Mouse (Mus musculus): Measurements from ENCODE around the gene Hoxd11. TPM values are rescaled to one million over a fixed set of nuclear protein-coding genes. Genes with fewer than 3 reads are reported as not detected.
A peak's percentile ranks its signal among the peaks of the same experiment; 100 is the strongest.

Gene Hoxd11
- total RNA-seq, 2 experiments from 2014 or later: 5.1 TPM; not detected in 1

DNA sequence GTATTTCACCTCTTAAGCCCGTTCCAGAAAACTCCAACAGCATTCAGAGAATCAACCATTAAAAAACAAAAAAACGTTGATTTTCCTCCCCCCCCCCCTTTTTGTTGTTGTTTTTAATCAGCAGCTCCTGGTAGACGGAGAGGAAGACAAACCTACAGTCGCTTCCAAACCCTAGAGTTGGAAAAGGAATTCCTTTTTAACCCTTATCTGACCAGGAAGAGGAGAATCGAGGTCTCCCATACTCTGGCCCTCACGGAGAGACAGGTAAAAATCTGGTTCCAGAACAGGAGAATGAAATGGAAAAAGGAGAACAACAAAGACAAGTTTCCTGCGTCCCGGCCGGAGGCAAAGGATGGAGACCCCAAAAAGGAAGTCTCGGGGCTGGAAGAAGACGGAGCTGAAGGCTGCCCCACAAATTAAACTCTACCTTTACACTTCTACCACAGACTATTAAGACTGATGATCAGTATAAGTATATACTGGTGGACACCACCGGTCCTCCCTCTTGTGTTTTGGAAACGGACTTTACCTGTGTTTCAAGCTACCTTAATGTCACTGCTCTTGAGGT lies 27.1 kb downstream of the Hoxd11 start:
- no peak for DNase-seq (ENCODE audit: low spot score in 2 of 2)

DNA sequence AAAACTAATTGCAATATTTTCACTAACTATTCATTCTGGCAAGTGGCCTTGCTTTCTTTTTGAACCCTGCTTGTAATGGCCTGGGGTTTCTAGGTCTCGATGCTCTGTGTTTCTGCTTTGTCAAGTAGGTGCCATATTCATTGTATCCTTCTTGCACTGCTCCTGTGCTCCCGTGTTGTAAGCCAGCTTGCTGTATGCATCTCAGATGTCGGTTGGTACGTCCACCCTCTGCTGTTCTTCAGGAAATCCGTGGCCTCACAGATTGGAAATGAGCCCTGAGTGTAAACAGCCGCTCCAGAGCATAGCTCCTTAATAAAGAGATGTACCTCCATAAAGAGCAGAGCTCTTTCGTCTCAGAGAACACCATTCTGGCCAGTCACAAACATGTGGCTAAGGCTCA lies 28.2 kb downstream of the Hoxd11 start:
- no peak for DNase-seq (ENCODE audit: low spot score in 2 of 2)

DNA sequence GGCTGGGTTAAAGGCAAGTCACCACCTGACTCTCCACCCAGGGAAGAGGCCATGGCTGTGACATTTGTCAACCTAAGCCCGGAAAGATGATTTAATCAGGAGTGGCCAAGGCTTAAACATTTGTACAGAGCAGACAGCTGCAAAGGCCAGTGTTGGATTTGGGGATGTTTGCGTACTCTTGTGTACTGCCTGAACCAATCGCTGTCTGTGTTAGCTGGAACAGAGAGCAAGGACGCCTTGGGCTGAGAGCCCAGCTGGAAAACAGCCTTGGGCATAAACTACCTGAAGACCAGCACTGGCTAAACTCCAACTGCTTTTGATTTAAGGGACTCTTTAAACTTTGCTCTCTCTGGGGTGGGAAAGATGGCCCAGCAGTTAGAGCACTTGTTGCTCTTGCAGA lies 29.3 kb downstream of the Hoxd11 start:
- no peak for DNase-seq (ENCODE audit: low spot score in 2 of 2)

DNA sequence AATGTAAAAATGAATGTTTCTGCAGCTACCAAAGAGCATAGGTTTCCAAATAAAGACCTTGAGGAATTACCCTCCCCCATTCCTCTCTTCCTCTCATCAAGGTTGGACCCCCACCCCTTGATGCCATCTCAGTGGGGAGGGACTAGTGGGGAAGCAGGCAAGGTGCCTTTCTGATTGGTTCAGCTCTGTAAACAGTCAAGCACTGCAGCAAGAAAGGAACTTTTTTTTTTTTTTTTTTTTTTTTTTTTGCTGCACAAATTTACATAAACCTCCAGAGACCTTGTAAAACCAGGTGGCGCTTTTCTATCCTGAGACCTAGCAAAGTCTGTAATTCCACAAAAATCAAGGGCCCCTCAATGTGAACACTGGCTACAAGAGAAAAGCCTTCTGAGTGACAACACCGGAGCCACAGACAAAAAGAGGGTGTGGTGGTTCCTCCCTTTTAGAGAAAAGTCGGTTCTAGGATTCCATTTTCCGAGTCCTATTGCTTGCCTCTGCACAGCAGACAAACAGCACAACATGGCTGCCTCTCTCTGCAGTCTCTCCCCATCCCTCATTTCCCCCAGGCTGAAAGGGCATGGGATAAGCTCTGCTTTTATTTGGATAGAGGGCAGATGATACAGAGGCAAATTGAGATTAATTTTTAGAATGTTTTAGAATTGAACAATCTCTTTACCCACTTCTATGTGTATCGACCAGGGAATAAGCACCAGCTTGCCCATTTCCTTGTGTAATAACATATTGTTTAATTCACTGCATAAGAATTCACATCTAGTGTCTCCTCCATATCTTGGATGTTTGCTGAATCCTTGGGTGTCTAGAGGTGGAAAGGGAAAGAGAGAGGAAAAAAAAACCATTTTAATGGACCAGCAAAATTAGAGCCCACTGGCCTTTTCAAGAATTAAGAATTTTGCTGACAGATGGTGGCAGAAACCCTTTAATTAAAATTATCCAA lies 30.4 kb downstream of the Hoxd11 start:
- no peak for DNase-seq (ENCODE audit: low spot score in 2 of 2)

DNA sequence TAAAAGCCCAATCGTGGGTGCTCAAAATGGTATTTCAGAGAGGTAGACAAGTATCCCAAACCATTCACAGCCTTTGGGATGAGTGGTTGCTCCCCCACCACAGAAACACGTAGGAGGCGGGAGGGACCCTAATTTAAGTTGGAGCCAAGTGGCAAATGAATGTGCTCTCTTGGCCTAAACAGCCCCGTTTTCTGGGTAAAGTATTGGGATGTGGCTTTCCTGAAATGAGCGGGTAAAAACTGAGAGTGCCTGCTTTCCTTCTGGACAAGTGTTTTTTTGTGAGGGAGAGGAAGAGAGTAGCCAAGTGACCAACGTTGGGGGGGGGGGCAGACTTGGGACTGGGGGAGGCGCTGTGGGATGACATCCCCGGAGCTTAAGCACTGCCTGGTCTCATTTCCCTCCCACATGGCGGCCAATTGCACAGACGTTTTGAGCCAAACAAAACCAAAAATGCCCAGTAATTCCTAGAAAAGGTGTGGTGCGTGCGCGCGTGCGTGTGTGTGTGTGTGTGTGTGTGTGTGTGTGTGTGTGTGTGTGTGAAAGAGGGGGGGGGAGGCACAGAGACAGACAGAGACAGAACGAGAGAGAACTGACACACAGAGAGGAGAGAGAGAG lies 31.7 kb downstream of the Hoxd11 start:
- DNase-seq (ENCODE audit: low spot score in 2 of 2): no peak

DNA sequence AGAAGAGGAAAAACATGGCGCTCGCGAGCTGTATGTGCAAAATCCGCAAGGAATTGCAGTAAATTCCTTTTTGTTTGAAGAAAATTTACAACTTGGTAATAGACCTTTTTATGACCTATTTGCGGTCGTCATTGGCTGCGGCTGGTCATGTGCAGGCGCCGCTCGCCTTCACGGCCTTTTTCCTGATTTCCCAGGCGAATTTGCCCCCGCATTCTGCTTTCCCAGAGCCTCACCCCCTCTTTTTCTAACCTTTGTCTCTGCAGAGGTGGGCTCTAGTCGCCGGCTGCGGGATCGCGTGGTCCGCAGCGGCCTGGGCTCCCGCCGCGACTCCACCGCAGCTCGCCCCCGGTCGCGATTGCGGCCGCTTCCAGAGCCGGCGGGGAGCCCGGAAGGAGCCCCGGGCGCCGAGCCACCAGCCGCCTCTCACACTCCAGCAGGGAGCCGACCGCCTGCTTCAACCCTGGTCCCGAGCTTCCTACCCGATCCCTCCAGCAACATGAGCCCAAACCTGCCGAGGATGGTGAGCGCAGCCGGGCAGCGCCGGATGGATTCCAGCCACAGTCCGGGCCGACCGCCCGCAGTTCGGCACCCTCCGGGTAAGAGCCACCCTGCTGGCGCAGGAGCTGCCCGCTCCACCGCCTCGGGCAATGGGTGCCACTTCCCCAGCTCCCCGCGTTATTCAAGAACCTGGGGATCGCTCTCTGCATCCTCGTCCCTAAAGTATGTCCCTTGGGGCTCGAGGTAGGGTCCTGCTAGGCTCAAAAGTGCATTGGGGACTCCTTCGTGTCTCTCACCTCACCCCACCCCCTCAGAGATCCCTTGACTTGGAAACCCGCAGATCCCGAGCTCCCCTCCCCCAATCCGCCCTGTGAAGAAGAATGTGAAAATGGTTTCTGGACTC lies 32.6 kb downstream of the Hoxd11 start, which contains the start of the genes Hoxd3 and Hoxd4:
Gene Hoxd3 (plus strand): TSS at position 207 of the 901 bp plus-strand sequence.
Gene Hoxd4 (plus strand): TSS at position 209 of the 901 bp plus-strand sequence.
- peak in 1 of 2 experiments; percentile 43 for DNase-seq (ENCODE audit: low spot score in 2 of 2)

DNA sequence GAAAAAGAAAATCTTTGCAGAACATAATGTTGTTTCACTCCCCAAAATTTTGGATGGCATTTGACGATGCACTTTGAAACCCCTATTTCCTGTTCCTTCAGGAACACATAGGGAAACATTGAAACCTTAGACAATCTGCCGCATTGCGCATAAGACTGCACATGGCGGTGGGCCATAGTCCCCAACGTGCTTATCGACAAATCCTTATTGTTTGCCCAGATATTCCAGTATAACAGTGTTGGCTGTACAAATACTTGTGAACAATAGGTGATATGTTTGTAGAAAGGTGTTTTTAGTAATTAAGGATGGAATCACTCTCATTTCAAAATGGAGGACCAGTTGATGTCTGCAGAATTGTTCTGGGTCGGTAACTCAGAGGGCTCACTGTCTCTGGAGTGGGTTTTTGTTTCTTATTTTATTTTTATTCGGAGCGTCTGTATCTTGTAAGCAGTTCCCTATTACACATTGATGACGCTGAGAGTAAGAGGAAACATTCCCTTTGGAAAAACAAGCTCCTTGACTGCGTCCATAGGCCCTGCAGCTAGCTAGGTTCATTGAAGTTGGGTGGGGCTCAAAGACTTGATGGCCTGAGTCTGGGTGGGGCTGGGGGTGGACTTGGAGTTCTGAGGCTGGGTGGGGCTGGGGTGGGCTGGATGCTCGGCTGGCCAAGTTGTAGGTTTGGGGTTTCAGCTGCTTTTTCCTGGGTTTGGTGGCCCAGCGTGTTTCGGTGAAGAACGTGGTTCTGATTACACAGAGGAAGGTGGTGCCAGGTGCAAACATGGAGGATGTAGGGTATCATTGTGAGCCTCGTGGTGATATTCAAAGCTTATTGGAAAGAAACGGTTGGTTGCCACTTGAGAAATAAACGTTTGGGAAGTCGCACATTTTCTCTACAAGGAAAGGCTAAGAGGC lies 34.1 kb downstream of the Hoxd11 start:
- no peak for DNase-seq (ENCODE audit: low spot score in 2 of 2)

DNA sequence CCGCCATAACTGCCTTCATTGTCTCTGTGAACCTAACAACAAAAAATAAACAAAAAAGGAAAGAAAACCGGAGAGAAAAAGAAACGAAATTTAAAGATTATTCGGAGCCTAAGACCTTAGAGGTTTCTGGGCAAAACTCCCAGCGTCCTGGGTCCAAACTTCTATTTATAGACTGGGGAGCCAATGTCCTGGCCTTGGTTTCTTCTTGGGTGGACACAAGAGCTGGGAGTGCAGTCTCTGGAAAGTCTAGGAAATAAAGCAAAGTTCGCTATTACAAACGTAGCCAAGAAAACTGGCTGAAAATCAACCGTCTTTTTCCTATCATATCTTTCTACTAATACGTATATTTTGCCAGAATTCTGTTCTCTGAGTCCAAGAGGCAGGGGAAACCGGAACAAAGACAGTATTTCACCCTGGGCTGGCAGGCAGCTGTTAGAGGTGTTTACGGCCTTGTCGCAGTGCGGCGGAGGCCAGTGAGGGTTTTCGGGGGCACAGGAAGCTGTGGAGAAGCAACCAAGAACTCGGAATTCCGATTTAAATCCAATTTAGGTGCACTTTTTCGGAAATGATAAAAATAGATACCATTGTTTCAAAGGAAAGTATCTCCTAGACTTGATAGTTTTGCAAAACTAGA lies 34.9 kb downstream of the Hoxd11 start:
- no peak for DNase-seq (ENCODE audit: low spot score in 2 of 2)

DNA sequence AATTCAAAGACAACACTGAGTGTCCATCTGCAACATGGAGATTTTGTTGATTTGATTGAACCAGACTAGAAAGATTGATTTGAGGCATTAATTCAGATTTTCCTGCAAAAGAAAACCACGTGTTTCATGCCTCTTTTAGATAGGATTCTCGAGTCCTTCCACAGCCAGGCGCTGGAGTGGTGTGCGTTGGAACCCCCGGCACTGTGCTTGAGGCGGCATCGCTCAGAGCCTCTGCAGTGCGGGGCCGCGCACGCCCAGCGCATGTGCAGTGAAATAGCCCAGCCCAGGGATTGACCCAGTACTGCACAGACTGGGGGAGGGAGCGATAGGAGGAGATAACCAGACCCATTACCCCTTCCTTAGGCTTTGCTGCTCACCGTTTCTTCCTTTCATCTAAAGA lies 35.5 kb downstream of the Hoxd11 start:
- no peak for DNase-seq (ENCODE audit: low spot score in 2 of 2)

DNA sequence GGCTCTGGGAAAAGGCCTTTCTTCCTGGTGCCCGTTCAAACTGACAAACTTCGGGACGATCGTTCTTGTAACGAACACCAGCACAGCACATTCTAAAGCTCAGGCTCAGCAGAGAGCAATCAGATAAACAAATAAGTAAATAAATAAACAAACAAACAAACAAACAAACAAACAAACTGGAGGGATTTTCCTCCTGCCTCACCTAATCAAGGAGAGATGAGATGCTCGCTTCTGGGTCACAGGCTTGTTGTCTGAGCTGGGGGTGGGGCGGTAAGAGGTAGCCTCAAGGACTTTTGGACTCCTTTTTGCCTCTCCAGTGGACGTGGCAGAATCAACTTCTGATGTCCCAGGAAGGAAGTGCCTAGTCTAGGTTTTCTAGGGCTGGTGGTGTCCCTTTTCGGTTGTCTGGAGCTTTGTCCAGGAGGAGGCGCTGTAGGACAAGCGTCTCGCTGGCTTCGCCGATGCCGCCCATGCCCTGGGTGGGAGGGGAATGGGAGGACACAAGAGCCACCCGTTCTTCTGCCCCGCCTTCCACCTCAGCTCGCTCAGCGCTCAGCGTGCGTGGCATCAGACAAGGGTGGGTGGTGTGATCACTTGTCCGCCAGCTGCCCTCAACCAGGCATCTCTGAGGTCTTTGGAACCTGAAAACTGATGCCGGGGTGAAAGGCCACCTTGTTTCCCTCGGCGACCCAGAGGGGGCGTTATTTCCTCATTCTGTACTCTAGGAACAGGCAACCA lies 36.3 kb downstream of the Hoxd11 start:
- DNase-seq (ENCODE audit: low spot score in 2 of 2): peak; percentile 85 to 92

DNA sequence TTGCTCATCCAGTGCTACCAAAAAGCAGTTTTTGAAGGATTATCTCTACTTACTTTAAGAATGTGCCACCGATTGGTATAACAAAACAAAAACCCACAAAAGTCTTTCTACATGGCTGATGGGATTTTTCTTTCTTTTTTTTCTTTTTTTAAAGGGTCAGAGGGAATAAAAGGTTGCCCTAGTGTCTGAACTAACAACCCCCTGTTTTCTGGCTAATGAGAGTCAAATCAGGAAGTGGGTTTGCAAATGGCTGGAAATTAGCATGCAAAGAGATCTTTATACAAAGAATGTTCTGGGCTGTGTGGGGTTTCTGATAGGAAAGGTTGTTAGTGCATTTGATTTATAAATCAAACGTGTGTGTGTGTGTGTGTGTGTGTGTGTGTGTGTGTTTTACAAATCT lies 41.0 kb downstream of the Hoxd11 start:
- no peak for DNase-seq (ENCODE audit: low spot score in 2 of 2)

DNA sequence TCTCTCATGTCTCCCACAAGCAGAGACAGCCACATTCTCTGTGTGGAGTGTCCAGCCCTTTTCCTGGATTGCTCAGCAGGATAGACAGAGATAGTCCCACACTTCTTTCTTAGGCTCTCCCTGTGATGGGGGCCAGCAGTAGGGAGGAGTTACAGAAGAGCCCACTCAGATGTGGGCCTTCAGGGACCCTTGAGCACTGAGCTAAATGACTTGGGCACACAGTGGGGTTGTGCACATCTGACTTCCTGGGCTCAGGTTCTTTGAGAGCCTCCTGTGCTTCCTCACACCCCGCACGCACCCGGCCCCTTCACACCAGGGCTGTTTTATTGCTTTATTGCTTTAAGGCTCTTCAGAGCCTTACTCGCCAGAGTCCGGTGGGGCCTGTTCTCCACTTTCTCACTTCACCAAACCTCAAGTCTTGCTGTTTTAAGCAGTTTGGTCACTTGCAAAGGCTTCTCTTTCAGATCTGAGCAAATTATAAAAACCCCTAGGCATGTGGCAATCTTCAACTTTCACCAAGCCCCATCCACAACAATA lies 41.7 kb downstream of the Hoxd11 start:
- DNase-seq (ENCODE audit: low spot score in 2 of 2): no peak

DNA sequence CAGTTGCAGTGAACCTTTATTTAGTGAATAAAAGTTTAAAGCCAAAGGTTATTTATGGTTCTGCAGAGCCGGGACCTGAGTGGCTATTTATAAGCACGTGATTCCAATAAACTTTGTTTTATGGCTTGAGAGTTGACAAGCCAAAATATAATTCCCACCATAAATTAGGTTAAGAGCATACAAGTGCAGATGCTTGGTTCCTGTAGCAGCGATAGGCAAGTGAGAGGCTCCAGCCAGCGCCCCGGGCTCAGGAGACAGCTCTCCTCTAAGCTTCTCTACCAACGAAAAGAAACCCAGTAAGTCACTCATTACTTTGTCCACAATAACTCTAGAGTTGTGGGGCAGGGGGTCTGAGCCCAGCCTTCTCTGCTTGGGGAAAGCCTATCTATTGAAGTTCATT lies 42.5 kb downstream of the Hoxd11 start:
- DNase-seq (ENCODE audit: low spot score in 2 of 2): no peak

DNA sequence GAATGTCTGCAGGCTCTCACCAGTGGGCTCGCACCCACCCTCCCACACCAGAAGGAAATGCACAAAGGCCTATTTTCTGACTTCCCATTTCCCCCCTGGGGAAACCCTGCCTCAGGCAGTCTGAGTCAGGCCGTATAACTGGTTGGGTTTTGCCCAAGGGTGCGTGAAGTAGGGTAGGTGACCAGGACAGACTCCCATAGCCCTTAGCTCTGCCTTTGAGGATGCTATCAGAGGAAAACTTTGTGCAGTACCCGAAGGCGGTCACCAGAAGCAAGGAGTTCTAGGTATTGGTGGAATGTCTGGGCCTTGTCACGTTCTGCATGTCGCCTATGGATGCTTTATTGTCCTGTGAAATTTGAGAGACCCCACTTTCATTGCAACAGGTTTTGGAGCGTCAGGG lies 43.6 kb downstream of the Hoxd11 start:
- no peak for DNase-seq (ENCODE audit: low spot score in 2 of 2)

DNA sequence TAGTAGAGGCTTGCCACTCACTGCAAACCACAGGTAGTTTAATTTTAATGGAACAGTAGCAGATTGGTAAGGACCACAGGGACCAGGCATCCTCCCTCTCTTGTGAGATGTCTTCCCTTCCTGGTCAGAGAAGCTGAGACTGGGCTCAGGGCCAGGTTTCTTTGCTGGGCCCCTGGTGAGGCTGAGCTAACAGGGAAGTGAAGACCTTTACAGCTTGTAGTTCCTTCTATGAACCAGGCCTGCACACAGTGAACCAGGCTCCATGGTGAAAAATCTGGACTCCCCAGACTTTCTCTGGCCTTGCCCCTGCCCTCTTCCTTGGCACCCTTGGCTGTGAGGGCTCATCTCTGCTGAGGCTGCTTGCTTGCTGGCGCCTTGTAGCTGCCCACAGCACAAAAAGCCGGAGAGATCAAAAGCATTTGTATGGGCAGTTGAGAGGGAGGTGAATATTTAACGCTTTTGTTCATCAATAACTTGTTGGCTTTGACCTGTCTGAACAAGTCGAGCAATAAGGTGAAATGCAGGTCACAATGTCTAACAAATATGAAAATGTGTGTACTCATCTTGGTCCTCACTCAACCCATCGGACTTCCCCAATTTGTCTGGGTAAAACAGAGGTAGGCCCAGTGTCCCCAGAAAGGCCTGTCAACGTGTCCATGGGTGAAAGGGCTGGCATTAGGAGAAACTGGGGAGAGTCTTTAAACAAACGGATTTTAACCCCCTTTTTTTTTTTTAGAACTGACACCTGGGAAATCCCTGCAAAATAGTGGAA lies 45.1 kb downstream of the Hoxd11 start:
- no peak for DNase-seq (ENCODE audit: low spot score in 2 of 2)

DNA sequence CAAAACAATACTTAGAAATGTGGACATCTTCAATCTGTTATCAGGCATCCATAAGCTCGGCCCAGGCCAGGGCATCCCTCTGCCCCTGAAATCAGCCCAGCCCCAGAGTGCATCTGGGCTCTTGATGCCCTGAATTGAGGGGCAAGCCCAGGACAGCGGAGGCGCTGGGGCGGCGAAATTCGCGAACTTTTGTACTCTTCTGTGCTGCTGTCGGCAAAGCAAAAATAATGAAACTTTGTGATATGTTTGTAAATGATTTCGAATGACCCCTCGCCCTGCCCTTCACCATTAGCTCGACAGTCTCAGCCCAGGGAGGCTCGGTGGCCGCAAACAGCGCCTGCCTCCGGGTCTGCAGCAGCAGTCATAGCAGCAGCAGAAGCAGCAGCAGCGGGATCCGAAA lies 45.8 kb downstream of the Hoxd11 start:
- DNase-seq (ENCODE audit: low spot score in 2 of 2): no peak

DNA sequence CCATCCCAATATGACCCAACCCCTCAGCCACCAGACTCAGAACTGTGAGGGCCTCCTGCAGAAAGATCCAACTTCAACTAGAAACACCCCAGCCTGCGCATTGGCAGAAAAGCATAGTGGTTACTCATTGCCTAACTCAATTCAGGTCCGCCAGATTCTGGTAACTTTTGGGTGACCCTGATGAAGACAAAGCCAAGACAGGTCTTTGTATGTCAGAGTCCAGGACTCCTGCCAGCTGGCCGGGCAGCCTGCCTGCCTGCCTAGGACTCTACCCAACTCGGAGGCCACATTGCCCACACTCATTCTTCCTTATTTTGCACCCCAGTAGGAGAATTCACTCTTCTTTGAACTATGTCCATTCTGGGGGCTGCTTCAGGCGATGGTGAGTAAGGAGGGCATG lies 47.2 kb downstream of the Hoxd11 start, which contains the start of gene Gm28230:
Gene Gm28230 (plus strand): TSS at position 178 of the 400 bp plus-strand sequence.
- no peak for DNase-seq (ENCODE audit: low spot score in 2 of 2)
